Mouse (Mus musculus) hematopoietic stem cell, adult 5-6 weeks (primary cell): ENCODE data around the gene Gnaq. TPM values are rescaled to one million over a fixed set of nuclear protein-coding genes. Genes with fewer than 3 reads are reported as not detected.
A peak's percentile ranks its signal among the peaks of the same experiment; 100 is the strongest.

Source experiments
- ATAC-seq, 2 experiments: fragments of 125-278 bp in 1 of 2; replicated peaks in 1 of 2; 2 replicates each; pipeline ENCODE4 v1.8.0; 2016 to 2017; ENCODE audit warnings: inconsistent platforms in 2 of 2, mild to moderate bottlenecking in 2 of 2, moderate number of reproducible peaks in 2 of 2, low read depth in 1 of 2, moderate TSS enrichment in 1 of 2; ENCODE audit not compliant: low FRiP score in 2 of 2, poor library complexity in 2 of 2, severe bottlenecking in 2 of 2, insufficient read depth in 1 of 2, low TSS enrichment in 1 of 2
- total RNA-seq: library from RNA; stranded (forward); fragments of 172-1452, 232-1000 nt; gene quantifications from 2 replicates; pipeline ENCODE4 v1.2.3, GENCODE M21; 2017

The Gnaq gene
- total RNA-seq, 1 experiment from 2014 or later, result 21.0 TPM

DNA sequence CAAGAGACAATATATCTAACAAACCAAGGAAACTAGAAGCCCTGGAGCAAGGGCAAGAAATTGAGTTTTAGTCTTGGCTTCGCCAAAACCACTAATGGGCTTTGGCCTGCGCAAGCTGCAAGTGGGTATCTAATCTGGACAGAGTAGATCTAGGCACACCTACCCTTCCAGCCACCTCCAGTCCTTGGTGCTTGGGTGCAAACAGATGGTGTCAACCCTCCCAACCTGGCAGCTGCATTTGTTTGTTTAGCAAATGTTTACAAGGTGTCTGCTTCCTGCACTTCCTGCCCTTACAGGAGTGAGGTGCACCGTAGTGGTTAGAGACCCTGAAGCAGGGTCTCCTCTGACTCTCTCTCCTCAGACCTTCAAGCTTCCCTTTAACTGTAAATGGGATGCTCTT lies 225.5 kb downstream of the Gnaq start:
- ATAC-seq, result no peak

DNA sequence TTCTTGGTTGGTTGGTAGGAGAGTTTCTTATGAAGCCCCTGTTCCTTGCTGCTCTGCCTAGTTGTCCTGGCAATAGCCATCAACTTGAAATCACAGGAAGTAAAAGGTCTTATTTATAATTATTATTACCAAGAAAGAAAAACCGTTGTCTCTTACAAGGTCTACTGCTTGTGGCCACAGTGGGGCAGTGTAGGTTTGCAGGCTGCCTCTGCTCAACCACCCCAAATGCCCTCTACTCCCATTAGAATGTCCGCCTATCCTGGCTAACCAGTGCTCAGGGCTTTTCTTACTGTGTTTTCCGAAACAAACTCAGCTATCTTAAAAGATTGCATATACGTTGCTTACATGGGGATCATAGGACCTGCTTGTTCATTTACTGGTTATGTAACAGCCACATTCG lies 226.3 kb downstream of the Gnaq start:
- no peak for ATAC-seq

DNA sequence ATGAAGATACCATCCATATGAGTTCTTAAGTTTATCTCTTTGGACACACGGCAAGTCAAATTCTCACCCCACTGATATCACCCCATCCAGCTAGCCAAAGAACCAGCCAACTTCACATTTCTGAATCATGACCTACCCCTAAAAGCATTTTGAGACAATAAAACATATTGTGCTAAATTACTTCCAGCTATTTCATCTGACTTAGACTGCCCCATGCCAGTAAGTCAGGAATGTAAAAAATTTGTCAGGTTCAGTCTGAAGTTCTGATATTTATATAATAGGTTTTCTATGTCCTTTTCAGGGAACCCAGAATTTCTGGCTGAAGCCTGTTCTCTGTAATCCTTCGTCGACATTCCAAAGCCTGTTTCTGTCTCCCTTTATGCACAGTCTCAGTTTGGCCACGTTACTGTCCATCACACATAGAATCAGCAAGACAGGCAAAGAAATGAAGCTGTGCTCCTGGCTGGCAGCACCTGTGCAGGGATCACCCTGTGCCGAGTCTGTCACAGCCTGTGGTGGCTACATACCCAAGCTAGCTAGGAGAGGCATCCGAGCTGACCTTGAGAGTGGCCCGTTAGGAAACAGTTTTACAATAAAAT lies 233.9 kb downstream of the Gnaq start:
- ATAC-seq, result no peak

DNA sequence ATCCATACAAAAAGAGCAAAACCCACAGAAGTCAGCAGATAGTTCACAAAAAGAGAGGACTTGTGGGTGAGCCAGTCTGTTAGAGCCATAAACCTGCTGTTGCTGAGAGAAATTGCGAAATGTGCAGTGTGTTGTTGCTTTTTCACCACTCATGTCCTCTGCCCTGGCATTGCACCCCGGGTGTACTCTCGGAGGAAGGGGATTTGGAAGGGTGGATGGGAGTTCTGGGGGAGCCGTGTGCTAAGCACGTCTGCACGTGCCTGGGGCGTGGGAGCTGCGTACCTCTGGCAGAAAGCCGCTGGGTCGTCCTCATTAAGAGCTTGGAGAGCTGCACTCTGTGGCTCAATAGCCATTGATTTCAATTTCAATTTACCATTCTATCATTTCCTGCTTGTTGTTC lies 234.6 kb downstream of the Gnaq start:
- ATAC-seq, result no peak

DNA sequence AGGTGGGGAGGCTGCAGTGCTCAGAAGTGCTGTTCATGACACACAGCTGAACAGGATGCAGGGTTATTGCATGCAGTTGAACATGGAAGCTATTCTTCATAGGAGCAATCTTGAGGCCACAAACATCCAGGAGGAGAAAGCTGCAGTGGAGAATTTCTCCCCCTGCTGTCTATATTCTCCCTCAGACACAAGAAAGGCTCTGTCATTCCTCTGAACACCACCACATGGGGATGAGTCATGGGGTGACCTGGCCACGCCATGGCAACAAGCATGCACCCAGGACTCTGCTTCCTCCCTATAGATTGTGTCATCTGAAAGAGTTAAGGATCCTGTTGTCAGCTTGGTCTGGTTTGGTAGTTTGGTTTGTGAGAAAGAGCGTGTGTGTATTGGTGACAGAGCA lies 239.0 kb downstream of the Gnaq start:
- no peak for ATAC-seq

DNA sequence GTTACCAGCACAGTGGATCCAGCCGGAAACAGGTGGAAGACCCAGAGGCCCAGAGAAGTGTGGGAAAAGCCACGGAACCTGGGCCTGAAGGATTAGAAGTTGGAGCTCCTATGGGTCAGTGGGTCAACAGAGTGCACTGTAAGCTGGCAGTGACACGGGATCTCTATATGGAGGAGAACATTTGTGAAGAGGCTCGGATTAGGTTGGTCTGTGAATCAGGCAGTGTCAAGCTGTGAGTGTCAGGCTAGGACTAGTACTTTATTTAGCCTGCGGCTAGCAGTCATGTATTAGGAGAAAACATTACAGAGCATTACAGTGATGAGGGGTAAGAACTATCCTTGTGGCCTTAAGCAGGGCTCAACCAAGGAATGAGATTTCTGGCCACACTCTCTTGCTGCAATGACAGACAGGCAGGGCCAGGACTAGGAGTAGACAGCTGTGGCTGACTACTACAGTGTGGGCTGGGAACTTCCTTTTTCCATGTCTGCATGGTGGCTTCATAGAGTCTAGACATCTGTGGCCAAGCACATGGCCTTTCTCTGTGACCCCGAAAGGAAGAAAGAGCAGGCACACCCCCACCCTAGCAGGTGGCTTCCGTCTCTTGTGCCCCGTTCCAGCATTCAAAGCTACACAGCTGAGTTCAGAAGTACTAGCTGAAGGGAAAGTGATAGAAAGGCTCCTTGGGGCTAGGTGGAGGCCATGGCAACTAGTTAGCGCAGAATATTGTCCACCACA lies 240.3 kb downstream of the Gnaq start:
- ATAC-seq, result peak; percentile 97 to 99

DNA sequence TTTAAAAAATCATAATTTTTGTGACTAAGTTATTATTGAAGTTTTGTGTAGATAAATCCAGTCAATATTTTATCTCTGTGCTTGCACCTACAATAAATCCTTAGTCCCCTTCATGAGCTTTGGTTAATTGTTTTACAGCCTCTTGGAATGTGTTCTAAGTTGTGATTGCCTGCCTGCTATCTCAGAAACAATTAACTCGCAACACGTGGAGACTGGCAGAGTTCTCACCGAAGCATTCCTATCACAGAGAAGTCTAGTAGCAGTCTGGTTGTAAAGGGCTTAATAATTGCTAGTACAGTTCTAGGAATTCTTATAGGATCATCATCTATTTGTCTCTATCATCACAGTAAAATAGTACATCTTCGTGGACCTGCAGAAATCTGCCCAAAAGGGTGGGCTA lies 243.2 kb downstream of the Gnaq start:
- ATAC-seq, result no peak

DNA sequence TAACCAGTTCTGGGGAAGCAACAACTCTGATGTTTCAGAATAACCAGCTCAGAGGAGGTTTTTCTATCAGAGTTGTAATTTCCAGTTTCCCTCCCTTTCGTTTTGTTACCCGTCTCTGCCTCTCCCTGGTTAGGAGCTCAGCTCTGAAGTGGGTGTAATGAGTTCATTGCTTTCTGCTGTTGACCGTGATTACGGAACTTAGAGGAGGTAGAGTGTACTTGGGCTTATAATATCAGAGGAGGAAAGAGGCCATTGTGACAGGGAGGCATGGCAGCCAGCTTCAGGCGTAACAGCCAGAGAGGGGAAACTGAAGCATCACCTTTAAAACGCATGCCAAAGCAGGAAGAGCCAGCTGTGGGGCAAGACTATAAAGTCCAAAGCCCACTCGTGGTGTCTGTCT lies 245.9 kb downstream of the Gnaq start:
- no peak for ATAC-seq

DNA sequence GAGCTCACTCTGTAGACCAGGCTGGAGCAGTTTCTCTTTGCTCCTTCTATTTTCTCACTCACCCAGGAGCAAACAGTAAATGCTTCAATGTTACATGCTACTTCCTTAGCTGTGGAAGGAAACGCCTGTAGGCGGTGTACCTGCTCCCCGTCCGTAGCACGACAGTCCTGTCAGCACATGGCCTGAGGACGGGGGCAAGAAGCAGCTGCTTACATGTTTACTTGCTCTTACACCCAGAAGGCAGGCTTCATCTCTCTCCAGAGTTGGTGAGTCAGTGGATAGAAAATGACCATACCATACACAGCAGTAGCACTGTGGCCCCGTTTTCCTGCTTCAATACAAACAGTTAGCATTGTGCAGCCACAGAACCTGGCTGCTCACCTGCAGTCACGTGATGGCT lies 247.1 kb downstream of the Gnaq start:
- ATAC-seq, result no peak

DNA sequence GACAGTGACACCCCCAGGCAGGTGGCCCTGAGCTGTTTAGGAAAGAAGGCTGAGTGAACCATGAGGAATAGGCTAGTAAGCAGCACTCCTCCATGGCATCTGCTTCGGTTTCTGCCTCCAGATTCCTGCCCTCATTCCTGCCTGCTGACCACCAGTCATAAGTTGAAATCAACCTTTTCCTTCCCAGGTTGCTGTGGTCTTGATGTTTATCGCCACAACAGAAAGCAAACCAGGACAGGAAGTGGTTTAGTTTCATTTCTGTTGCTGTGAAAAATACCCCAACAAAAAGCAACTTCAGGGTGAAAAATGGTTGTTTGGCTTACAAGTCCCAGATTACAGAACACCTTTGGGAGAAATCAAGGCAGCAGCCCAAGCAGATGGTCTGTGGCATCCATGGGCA lies 249.8 kb downstream of the Gnaq start:
- peak; percentile 42 to 70 for ATAC-seq

DNA sequence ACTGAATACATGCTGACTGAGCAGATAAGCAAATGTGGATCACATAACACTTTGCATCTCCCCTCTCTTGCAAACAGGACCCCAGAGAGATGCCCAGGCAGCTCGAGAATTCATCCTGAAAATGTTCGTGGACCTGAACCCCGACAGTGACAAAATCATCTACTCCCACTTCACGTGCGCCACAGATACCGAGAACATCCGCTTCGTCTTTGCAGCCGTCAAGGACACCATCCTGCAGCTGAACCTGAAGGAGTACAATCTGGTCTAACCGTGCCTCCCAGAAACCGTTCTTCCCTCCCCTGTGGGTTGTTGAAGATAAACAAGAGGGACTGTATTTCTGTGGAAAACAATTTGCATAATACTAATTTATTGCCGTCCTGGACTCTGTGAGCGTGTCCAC lies 250.5 kb downstream of the Gnaq start:
- ATAC-seq, result no peak

DNA sequence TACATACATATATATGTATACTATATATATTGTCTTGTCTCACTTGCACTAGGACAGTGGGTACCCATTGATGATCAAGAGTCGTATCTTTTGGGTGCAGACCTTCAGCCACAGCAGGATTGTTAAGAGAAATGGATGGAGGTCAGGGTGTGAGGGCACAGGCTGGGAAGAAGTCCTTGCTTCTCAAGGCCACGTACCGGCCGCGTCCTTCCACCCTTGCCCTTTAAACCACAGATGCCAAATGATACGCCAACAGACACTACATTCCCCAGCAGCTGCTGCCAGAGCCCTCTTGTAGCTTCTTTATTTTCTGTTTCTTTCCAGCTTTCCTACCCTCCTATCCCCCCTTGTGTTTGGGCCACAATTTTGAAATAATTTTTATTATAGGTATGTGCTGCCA lies 251.5 kb downstream of the Gnaq start:
- no peak for ATAC-seq

DNA sequence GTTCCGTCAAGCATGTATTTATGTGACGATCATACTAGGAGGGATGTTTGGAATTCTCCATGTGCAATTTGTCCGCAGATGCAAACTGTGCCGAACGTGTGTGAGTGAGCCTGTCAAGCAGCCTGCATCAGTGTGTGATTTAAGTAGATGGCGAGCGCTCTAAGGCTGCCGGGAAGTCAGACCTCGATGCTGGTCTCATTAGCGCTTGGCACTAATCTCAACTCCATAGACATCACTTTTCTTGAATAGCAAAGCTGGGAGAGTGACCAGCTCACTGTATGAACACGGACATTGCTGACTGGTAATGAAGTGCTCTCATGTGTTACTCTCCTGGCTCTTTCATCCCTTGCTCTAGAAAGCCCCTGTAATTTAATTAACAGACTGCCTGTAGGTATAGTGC lies 252.3 kb downstream of the Gnaq start:
- no peak for ATAC-seq

DNA sequence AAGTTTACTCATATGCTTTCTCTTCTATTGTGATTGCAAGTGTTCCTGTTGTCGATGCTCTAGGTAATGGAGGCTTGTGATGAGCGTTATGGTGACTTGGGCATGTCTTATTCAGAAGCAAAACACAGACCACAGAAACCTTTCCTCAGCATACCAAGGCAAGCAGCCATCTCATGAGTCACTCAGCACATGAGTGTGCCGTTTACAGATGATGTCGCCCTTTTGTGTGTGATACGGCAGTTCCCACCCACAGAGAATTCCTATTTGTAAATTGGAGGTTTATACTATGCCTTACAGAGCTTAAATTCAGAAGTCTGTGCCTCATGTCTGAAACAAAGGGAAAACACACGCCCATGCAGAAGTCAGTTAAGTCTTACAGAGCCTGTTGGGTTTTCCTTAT lies 253.9 kb downstream of the Gnaq start:
- no peak for ATAC-seq

DNA sequence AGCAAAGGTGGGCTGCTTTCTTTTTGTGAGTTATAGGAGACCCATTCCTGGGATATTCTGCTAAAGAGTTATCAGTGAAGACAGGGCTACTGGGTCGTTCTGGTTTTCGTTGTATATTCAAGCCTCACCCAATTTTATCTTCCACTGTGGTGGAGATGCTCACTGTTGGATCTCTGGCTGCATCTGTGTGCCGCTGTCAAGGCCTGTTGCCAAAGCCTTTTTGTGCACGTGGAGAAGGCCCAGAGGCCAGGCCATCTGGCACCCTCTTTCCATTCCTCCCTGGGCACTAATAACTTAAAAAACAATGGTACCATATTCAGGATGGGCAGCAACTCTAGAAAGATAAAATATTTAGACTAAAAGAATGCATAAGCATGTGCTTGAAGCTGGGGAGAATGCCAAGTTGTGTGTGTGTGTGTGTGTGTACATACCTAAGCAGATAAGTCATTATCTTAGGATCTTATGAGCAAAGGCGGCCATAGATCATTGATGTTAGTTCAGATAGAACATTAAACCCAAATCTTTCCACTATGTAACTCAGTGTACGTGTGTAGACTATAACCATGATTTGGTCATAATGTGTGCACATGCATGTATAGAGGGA lies 257.7 kb downstream of the Gnaq start:
- ATAC-seq, result no peak

DNA sequence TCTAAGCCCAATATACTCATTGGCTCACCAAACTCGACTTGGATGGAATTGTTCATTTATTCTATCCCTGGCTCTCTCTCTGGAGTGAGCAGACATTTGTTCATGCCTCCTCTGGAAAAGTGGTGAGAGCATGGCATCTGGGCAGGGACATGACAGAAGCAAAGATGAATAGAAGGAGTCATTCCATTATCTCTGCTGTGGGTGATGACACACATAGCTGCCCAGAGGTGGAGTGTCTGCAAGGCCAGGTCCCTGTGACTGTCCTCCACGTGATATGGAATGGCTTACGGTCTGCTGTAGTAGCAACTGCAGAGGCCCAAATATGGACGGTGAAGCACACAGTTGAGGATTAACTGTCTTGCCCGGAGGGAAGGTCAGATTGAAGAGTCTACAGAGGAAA lies 261.8 kb downstream of the Gnaq start:
- ATAC-seq, result no peak

DNA sequence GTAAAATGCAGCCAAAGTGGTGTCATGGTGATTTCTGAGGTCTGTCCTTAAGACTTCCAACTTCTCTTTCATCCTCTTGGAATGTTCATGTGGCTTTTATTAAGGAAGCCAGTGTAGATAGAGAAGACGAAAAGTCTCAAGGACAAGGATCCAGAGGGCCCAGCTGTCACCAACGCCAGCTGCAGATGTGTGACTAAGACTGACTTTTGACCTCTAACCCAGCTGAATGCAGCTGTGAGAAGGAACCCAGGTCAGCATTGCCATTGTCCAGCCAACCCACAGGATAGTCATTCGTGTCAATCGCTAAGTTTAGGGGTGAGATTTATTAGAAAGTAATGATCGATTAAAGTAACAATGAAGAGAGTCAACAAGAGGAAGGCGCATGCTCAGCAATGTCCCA lies 270.5 kb downstream of the Gnaq start:
- no peak for ATAC-seq

DNA sequence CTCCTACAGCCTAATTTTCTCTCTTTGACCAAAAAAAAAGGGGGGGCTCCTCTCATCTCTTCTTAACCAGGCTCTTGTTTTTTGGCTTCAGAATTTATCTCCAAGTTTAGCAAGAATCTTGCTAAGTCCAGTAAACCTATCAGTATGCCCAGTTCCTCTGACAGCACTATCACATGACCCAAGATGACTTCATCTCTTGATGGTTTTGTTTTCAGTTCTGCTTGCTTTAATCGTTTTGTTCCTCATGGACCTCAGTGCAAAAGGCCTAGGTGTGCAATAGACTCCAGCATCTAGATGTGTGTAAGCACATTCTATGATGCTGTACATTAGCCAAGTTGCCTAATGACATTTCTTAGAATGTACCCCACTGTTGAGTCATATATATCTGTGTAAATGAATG lies 275.1 kb downstream of the Gnaq start:
- ATAC-seq, result no peak

DNA sequence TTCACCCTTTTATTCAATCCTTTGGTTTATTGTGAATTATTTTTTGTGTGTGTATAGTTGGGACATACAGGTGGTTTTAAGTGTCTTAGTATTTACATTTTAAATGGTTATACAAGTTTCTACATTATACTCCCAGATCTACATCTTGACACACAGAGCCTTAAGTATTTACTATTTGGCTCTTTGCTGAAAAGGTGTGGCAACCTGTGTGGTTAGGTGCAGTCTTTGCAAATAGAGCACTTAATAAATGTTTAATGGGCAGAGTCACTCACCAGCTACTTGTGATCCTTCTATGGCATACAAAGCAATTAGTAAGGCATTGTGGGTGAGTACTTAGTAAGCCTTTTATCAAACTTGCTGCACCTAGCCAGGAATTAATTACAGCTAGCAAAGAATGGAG lies 278.7 kb downstream of the Gnaq start:
- no peak for ATAC-seq
